Mouse (Mus musculus): Measurements from ENCODE around the gene Carmil3.

DNA sequence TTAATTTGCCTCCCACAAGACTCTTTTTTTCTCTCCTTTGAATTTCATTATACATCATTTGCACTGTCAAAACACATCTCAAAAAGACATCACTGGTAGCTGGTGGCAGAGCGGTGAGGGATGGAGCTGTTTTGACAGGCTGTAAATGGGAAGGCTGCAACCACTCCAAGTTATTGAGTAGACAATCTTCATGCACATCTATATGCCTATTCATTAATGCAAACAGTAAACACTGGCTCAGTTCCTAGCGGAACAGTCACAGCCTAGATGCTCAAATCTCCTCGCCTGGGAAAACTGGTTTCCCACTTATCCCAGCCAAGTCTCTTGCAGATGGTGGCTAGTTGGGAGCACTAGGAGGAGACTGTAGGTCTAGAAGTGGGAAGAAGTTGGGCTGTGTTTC lies 31.7 kb upstream of the Carmil3 start:
- TF ChIP-seq JUN (IDR thresholded peaks at IDR 0.05; ENCODE audit: insufficient read depth, low read depth, low read length) (no peak), NRF1 (IDR thresholded peaks at IDR 0.05; ENCODE audit: low read depth, low read length) (no peak), E2F4 (IDR thresholded peaks at IDR 0.05; ENCODE audit: insufficient replicate concordance, low read depth, low read length) (no peak), POLR2AphosphoS2 (IDR thresholded peaks at IDR 0.05; ENCODE audit: low read depth, low read length) (no peak)

Measured in CH12.LX (cell line).